Mouse (Mus musculus) CH12.LX (cell line): ENCODE measurements around the gene Slc16a4. TPM values are rescaled to one million over a fixed set of nuclear protein-coding genes. Genes with fewer than 3 reads are reported as not detected.
A peak's percentile ranks its signal among the peaks of the same experiment; 100 is the strongest.
"Not testable (repeated sequence)": the region's sequence is repeated elsewhere in the genome, so short reads cannot be mapped to it uniquely, and the experiment has no call there.

Experiments
- DNase-seq: peaks from one replicate; pipeline ENCODE4 v3.0.0-alpha.2; 2013; ENCODE audit errors: extremely low read depth
- H3K27ac ChIP-seq: 2 replicates; pipeline ENCODE4 v1.5.1; 2012; ENCODE audit warnings: low read depth, mild to moderate bottlenecking, control low read depth, moderate library complexity; ENCODE audit not compliant: insufficient read depth
- H3K27me3 ChIP-seq: replicated peaks from 2 replicates; pipeline ENCODE3; 2012; ENCODE audit warnings: inconsistent platforms
- H3K36me3 ChIP-seq, 2 experiments: replicated peaks in 1 of 2; 2 replicates each; pipeline versions ENCODE3 to v1.6.1; 2012; ENCODE audit warnings: inconsistent platforms in 1 of 2, low read length in 1 of 2, mild to moderate bottlenecking in 1 of 2, mixed read lengths in 1 of 2, moderate library complexity in 1 of 2; ENCODE audit not compliant: control insufficient read depth in 1 of 2, insufficient read depth in 1 of 2
- H3K4me1 ChIP-seq, 2 experiments: 2 replicates each; pipeline ENCODE4 v1.6.1; 2012; ENCODE audit warnings: inconsistent platforms in 1 of 2, moderate library complexity in 1 of 2; ENCODE audit not compliant: insufficient read depth in 2 of 2, control insufficient read depth in 1 of 2
- H3K4me2 ChIP-seq: 2 replicates; pipeline ENCODE4 v1.6.1; 2012; ENCODE audit warnings: low read depth, mild to moderate bottlenecking, control low read depth; ENCODE audit not compliant: poor library complexity, insufficient read depth, severe bottlenecking
- H3K4me3 ChIP-seq, 3 experiments: fragments of 150-350 bp in 1 of 3; sonication (generic) in 1 of 3; replicated peaks in 1 of 3; 2 replicates each; pipeline versions ENCODE3 to v1.5.1; 2011 to 2012; ENCODE audit warnings: low read depth in 2 of 3, low read length in 2 of 3, mild to moderate bottlenecking in 2 of 3, moderate library complexity in 2 of 3, control low read depth in 1 of 3, improper control_type of control experiment in 1 of 3, inconsistent platforms in 1 of 3, mixed read lengths in 1 of 3; ENCODE audit not compliant: poor library complexity in 1 of 3
- H3K79me2 ChIP-seq: replicated peaks from 2 replicates; pipeline ENCODE4 v1.6.1; 2012; ENCODE audit warnings: mild to moderate bottlenecking, moderate library complexity; ENCODE audit not compliant: control insufficient read depth, poor library complexity, insufficient read depth, severe bottlenecking; ENCODE audit errors: extremely low read depth
- H3K9ac ChIP-seq: 2 replicates; pipeline ENCODE4 v1.6.1; 2012; ENCODE audit warnings: low read depth, mild to moderate bottlenecking, control low read depth, moderate library complexity; ENCODE audit not compliant: insufficient read depth
- H3K9me3 ChIP-seq: replicated peaks from 2 replicates; pipeline ENCODE3; 2012; ENCODE audit warnings: low read length, inconsistent platforms, mixed read lengths
- BHLHE40 ChIP-seq: IDR thresholded peaks from 2 replicates; pipeline ENCODE4 v1.6.1; 2011; ENCODE audit warnings: mild to moderate bottlenecking, low read depth, low read length, improper control_type of control experiment
- CHD1 ChIP-seq: IDR thresholded peaks from 2 replicates; pipeline ENCODE4 v1.6.1; 2012; ENCODE audit warnings: low read depth, low read length, improper control_type of control experiment, inconsistent platforms
- CHD2 ChIP-seq: IDR thresholded peaks from 2 replicates; pipeline ENCODE4 v1.6.1; 2011; ENCODE audit warnings: low read length, improper control_type of control experiment
- CTCF ChIP-seq, 2 experiments: IDR thresholded peaks in 1 of 2; conservative IDR thresholded peaks in 1 of 2; 2 replicates each; pipeline ENCODE4 v1.5.1; 2011 to 2012; ENCODE audit warnings: low read depth in 2 of 2, low read length in 2 of 2, improper control_type of control experiment in 1 of 2, inconsistent platforms in 1 of 2, mild to moderate bottlenecking in 1 of 2, moderate library complexity in 1 of 2
- KAT2A ChIP-seq: IDR thresholded peaks from 2 replicates; pipeline ENCODE4 v1.6.1; 2012; ENCODE audit warnings: low read length, improper control_type of control experiment, inconsistent platforms; ENCODE audit not compliant: insufficient replicate concordance
- MAFK ChIP-seq: IDR thresholded peaks from 2 replicates; pipeline ENCODE4 v1.6.1; 2011; ENCODE audit warnings: low read length, improper control_type of control experiment; ENCODE audit not compliant: insufficient replicate concordance
- MEF2A ChIP-seq: IDR thresholded peaks from 2 replicates; pipeline ENCODE4 v1.6.1; 2014; ENCODE audit warnings: low read depth, mild to moderate bottlenecking, inconsistent platforms, low read length, improper control_type of control experiment, borderline replicate concordance
- MXI1 ChIP-seq: IDR thresholded peaks from 2 replicates; pipeline ENCODE4 v1.6.1; 2011; ENCODE audit warnings: mild to moderate bottlenecking, low read depth, low read length, improper control_type of control experiment
- POLR2A ChIP-seq: IDR thresholded peaks from 2 replicates; pipeline ENCODE4 v1.6.1; 2011; ENCODE audit warnings: low read depth, mild to moderate bottlenecking, improper control_type of control experiment, low read length
- RCOR1 ChIP-seq: conservative IDR thresholded peaks from 2 replicates; pipeline ENCODE4 v1.6.1; 2012; ENCODE audit warnings: low read depth, mild to moderate bottlenecking, inconsistent platforms, low read length, improper control_type of control experiment
- TBP ChIP-seq: conservative IDR thresholded peaks from 2 replicates; pipeline ENCODE4 v1.6.1; 2011; ENCODE audit warnings: low read depth, low read length, improper control_type of control experiment
- USF1 ChIP-seq: IDR thresholded peaks from 2 replicates; pipeline ENCODE4 v1.6.1; 2014; ENCODE audit warnings: low read depth, mild to moderate bottlenecking, inconsistent platforms, low read length, improper control_type of control experiment
- USF2 ChIP-seq: conservative IDR thresholded peaks from 2 replicates; pipeline ENCODE4 v1.6.1; 2011; ENCODE audit warnings: low read depth, low read length, improper control_type of control experiment
- ZNF384 ChIP-seq: IDR thresholded peaks from 2 replicates; pipeline ENCODE4 v1.6.1; 2012; ENCODE audit warnings: low read depth, low read length, improper control_type of control experiment, inconsistent platforms
- dilution Hi-C: fragments of 300-500 bp; cut with MboI; formaldehyde crosslinking; loops from 2 replicates; pipeline ENCODE4 v1.14.3; 2020; ENCODE audit warnings: low sequenced_read_pairs; ENCODE audit not compliant: extremely low pct_unique_long_range_greater_than_20kb, extremely low pct_ligation_motif_present
- in situ Hi-C: fragments of 300-500 bp; cut with MboI; formaldehyde crosslinking; loops from 3 replicates; pipeline ENCODE4 v1.14.3; 2019; ENCODE audit warnings: low sequenced_read_pairs, low pct_ligation_motif_present, low pct_unique_long_range_greater_than_20kb, mixed read lengths
- polyA plus RNA-seq: library from polyadenylated mRNA; unstranded; fragments of >175 nt; gene quantifications from 2 replicates; pipeline ENCODE4 v1.2.1, GENCODE M21; 2012; ENCODE audit warnings: low read depth; ENCODE audit not compliant: insufficient read length
- total RNA-seq, 2 experiments: library from RNA; depleted of rRNA; stranded (reverse); fragments of 300-350 nt in 1 of 2; fragments of >200 nt in 1 of 2; gene quantifications; 2 replicates each; pipeline ENCODE4 v1.2.3; 2012 to 2014

Gene Slc16a4
- total and polyA plus RNA-seq, 3 experiments: 0.08 to 0.60 TPM; not detected in 1

DNA sequence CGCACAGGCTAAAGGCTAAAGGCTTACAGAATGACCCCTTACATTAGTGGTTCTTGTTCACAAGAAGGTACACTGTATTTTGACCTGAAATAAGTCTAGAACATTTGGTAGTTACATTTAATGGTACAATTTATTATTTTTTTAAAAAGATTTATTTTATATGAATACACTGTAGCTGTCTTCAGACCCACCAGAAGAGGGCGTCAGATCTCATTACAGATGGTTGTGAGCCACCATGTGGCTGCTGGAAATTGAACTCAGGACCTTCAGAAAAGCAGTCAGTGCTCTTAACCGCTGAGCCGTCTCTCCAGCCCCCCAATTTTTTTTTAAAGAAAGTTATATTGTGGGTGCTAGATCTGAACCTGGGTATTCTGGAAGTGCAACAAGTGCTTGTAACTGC is 5.9 kb downstream of the Slc16a4 start:
- DNase-seq, H3K4me1 ChIP-seq, dilution Hi-C loops, H3K27ac ChIP-seq, H3K4me3 ChIP-seq, H3K9me3 ChIP-seq, H3K36me3 ChIP-seq, H3K27me3 ChIP-seq, H3K79me2 ChIP-seq, H3K4me2 ChIP-seq, H3K9ac ChIP-seq, in situ Hi-C loops: not testable (repeated sequence)
- TF ChIP-seq CTCF (conservative IDR thresholded peaks at IDR 0.05 in 1 of 2, IDR thresholded peaks at IDR 0.05 in 1 of 2; ENCODE audit: low read depth in 2 of 2, low read length in 2 of 2): peak in 1 of 2 experiments; percentile 9; a peak in 1 of 4 replicates

DNA sequence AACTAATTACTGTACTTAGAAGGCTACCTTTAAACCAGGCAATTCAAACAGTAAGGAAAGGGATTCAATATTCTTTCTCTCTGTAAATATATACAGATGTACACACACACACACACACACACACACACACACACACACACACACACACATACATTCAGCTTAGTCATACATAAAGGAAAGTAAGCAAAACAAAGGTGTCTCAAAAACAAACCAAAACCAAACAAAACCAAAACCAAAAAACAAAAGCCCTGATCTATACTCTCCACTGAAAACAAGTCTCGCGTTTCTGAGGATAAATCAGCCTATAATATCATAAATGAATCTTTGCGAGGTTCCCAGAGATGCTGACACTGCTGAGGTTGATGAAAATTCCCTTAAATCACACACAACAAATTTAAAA is 26.3 kb downstream of the Slc16a4 start:
- peak overlapping the region; percentile 63; the same call in 1 of the 2 replicates for H3K9ac ChIP-seq
- peaks cover 69% of the 10 kb centered on the region for H3K79me2 ChIP-seq
- DNase-seq: no peak
- in situ Hi-C loops (no loop called here), dilution Hi-C loops (no loop called here)
- no peak overlapping the region for H3K27ac ChIP-seq
- H3K4me1 ChIP-seq: peaks cover 4 to 50% of the 10 kb centered on the region in 2 experiments; a peak in 3 of 4 replicates
- TF ChIP-seq TBP (no peak), MEF2A (no peak), MAFK (no peak), CHD2 (no peak), KAT2A (no peak), USF2 (no peak)
- H3K4me2 ChIP-seq: peak overlapping the region; percentile 29; the same call in 1 of the 2 replicates
- no peaks in the 10 kb centered on the region for H3K9me3 ChIP-seq
- no peaks in the 10 kb centered on the region for H3K27me3 ChIP-seq
- H3K36me3 ChIP-seq: peaks cover 15 to 42% of the 10 kb centered on the region in 2 experiments
- H3K4me3 ChIP-seq: no peak overlapping the region

DNA sequence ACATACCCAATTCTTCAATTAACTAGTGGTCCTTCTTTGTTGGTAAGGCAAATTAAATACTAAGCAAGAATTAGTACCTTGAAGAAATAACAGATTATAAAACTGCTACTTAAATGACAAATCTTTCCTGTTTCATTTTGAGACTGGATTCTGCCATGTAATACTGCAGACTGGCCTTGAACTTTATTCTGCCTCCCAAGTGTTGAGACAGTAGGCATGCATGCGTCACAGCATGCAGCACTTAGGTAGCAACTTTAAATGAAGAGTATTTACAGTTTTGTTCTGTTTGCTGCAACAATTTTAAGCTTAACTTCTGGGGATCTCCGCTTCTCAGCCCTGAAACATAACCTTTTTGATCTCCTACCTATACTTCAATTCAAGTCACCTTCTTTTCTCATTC is 30.1 kb downstream of the Slc16a4 start:
- in situ Hi-C loops: no loop called here
- dilution Hi-C loops: no loop called here
- DNase-seq: no peak
- Histone ChIP-seq H3K4me1 (peaks cover 10 to 76% of the 10 kb centered on the region in 2 experiments), H3K4me3 (no peak overlapping the region), H3K9me3 (no peaks in the 10 kb centered on the region), H3K27ac (no peak overlapping the region), H3K27me3 (no peaks in the 10 kb centered on the region), H3K36me3 (peaks cover 18 to 43% of the 10 kb centered on the region in 2 experiments), H3K9ac (no peak overlapping the region), H3K4me2 (no peak overlapping the region), H3K79me2 (peaks cover 76% of the 10 kb centered on the region)
- TF ChIP-seq MXI1 (no peak), ZNF384 (no peak), USF1 (no peak), TBP (no peak), BHLHE40 (no peak), CHD1 (no peak), CHD2 (no peak), POLR2A (no peak), USF2 (no peak), RCOR1 (no peak)
